Mouse (Mus musculus) stomach, embryonic 14.5 days (tissue): ENCODE results near the gene Lamtor2. TPM values are rescaled to one million over a fixed set of nuclear protein-coding genes. Genes with fewer than 3 reads are reported as not detected.

Experiments used
- ATAC-seq: fragments of 200-750 bp; cut with Nextera tagmentation; 2 replicates; pipeline ENCODE4 v1.8.0; 2017; ENCODE audit warnings: low read depth, moderate TSS enrichment; ENCODE audit not compliant: insufficient number of reproducible peaks, insufficient read depth, low FRiP score
- H3K27ac ChIP-seq: fragments of 300-500 bp; sonication (generic); 2 replicates; pipeline ENCODE4 v1.5.1; 2014; ENCODE audit warnings: mild to moderate bottlenecking, low read length, moderate library complexity, mixed read lengths
- H3K27me3 ChIP-seq: fragments of 300-500 bp; sonication (generic); 2 replicates; pipeline ENCODE4 v1.6.1; 2014; ENCODE audit warnings: low read length, control low read depth, mixed read lengths; ENCODE audit not compliant: control insufficient read depth, insufficient read depth
- H3K36me3 ChIP-seq: fragments of 300-500 bp; sonication (generic); 2 replicates; pipeline ENCODE4 v1.6.1; 2014; ENCODE audit warnings: mild to moderate bottlenecking, control low read depth, low read length, moderate library complexity, mixed read lengths; ENCODE audit not compliant: control insufficient read depth, insufficient read depth
- H3K4me1 ChIP-seq: fragments of 300-500 bp; sonication (generic); 2 replicates; pipeline ENCODE4 v1.6.1; 2014; ENCODE audit warnings: low read length, control low read depth, mixed read lengths; ENCODE audit not compliant: control insufficient read depth, insufficient read depth
- H3K4me2 ChIP-seq: fragments of 300-500 bp; sonication (generic); replicated peaks from 2 replicates; pipeline ENCODE4 v1.6.1; 2014; ENCODE audit warnings: low read depth, low read length, control low read depth
- H3K4me3 ChIP-seq: fragments of 300-500 bp; sonication (generic); 2 replicates; pipeline ENCODE4 v1.5.1; 2014; ENCODE audit warnings: low read depth, low read length, control low read depth
- H3K9ac ChIP-seq: fragments of 300-500 bp; sonication (generic); replicated peaks from 2 replicates; pipeline ENCODE4 v1.6.1; 2014; ENCODE audit warnings: low read depth, mild to moderate bottlenecking, control low read depth, low read length, moderate library complexity, mixed read lengths
- H3K9me3 ChIP-seq: fragments of 300-500 bp; sonication (generic); 2 replicates; pipeline ENCODE4 v1.6.1; 2016; ENCODE audit warnings: low read depth, low read length, control low read depth; ENCODE audit not compliant: control insufficient read depth
- WGBS: fragments of 180-500 bp; shearing (Covaris S2); extraction: QIAGEN DNeasy Blood & Tissue Kit; methylation state at CpG from one replicate; pipeline ENCODE4 v1.1.7; 2014; 5-methylcytosine and 5-hydroxymethylcytosine counted together
- polyA plus RNA-seq: library from polyadenylated mRNA; unstranded; fragments of >200 nt; fragmentation: Nextera tagmentation; extraction: Ambion mirVana; gene quantifications from 2 replicates; pipeline ENCODE4 v1.2.1, GENCODE M21; 2014

Gene Lamtor2
- polyA plus RNA-seq, 1 experiment from 2014 or later = 84.8 TPM

DNA sequence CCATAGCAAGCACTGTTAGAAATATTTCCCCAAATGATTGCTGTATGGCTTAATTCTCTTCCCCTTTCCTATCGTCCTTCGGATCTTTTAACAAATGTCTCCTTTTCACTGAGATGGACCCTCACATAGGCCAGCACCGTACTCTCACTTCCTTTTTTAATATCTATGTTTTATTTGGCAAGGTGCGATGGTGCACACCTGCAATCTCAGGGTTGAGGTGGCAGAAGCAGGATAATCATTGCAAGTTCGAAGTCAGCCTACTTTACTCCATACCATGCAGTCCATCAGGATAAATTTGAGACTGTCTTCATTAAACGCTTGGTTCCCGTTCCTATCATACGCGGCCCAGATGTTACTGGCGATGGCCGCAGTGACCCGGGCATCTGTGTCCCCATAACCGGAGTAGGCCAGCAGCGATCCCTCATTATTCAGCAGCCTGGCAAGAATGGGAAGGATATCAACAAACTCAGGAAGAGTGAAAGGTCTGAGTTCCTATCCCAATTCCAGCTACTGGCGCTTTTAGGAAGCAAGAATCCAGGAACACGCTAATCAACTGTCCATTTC, 710 bp downstream of the Lamtor2 start:
- Histone ChIP-seq H3K36me3 (peaks cover 16% of the 10 kb centered on the region), H3K9me3 (no peaks in the 10 kb centered on the region), H3K4me2 (peak overlapping the region; percentile 78), H3K27me3 (no peaks in the 10 kb centered on the region), H3K4me3 (peak overlapping the region; percentile 92), H3K9ac (peak overlapping the region; percentile 7), H3K27ac (peak overlapping the region; percentile 80; the same call in 1 of the 2 replicates), H3K4me1 (peaks cover 21% of the 10 kb centered on the region)
- WGBS = 22% methylated on average over 16 of the region's 16 CpGs
- no peak for ATAC-seq

DNA sequence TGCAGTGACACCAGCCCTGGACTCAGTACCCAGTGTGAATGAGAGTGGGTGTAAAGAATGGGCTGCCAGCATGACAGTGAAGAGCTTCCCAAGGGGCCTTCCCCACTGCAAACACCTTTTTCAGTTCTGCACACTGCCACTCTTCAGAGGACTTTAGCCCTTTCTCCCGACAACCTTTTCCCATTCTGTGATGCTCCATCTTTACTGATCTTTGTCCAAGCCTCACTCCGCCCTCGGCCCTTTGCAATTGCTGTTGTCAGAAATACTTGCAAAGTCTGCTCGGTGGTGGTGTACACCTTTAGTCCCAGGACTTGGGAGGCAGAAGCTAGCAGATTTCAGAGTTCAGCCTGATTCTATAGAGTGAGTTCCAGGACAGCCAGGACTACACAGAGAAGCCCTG, 1.3 kb downstream of the Lamtor2 start:
- Histone ChIP-seq H3K27me3 (no peaks in the 10 kb centered on the region), H3K9ac (0 out of 2 replicates have a peak overlapping the region, but pooled peaks have one; percentile 7), H3K4me1 (peaks cover 24% of the 10 kb centered on the region), H3K4me2 (peak overlapping the region; percentile 78), H3K9me3 (no peaks in the 10 kb centered on the region), H3K27ac (no peak overlapping the region), H3K4me3 (peak overlapping the region; percentile 92; the same call in 1 of the 2 replicates), H3K36me3 (peaks cover 10% of the 10 kb centered on the region)
- ATAC-seq = no peak
- 83% methylated on average over 4 of the region's 4 CpGs for WGBS

DNA sequence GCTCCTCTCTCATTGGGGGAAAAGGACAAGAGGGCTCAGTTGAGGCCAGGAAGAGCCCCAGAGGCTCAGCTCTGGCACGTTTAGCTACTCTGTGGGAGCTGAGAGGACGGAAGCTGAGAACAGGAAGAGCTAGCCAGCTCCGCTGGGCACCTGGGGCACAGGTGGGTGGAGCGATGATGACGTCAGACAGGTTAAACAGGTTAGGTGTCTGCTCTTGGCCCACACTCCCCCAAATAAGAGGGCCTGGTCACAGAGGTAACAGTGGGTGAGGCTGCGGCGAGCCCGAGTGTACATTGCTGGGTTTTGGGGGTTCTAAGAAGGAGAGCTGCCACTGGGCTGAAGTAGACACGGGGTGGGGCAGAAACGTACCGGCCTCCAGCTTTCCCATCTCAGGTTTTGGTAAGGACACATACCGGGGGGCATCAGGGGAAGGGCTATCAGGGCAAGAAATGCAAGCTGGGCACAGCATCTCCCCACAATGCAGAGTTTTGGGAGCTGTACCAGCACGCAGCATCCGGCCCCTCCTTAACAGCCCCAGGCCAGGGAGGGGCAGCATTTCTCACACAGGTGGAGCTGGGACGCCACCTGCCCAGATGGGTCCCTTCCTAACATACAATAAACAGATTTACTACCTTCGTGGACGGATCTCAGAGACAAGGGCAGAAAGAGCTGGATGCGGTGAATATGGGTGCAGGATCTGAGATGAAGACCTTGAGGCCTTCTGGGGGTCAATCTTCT, 4.5 kb downstream of the Lamtor2 start, which contains the start of gene Rab25:
Rab25 (minus strand) TSS at position 121 of the 738 bp plus-strand sequence.
- Histone ChIP-seq H3K27me3 (no peaks in the 10 kb centered on the region), H3K4me1 (peaks cover 13% of the 10 kb centered on the region; the same call in 1 of the 2 replicates), H3K4me2 (peak within 1 kb of the TSS; percentile 35), H3K27ac (peak within 1 kb of the TSS; percentile 61), H3K4me3 (peak within 1 kb of the TSS; percentile 21), H3K9ac (peak within 1 kb of the TSS; percentile 18; the same call in 1 of the 2 replicates), H3K36me3 (no peaks in the 10 kb centered on the region), H3K9me3 (no peaks in the 10 kb centered on the region)
- no peak for ATAC-seq
- WGBS = 35% methylated on average over 18 of the region's 18 CpGs

DNA sequence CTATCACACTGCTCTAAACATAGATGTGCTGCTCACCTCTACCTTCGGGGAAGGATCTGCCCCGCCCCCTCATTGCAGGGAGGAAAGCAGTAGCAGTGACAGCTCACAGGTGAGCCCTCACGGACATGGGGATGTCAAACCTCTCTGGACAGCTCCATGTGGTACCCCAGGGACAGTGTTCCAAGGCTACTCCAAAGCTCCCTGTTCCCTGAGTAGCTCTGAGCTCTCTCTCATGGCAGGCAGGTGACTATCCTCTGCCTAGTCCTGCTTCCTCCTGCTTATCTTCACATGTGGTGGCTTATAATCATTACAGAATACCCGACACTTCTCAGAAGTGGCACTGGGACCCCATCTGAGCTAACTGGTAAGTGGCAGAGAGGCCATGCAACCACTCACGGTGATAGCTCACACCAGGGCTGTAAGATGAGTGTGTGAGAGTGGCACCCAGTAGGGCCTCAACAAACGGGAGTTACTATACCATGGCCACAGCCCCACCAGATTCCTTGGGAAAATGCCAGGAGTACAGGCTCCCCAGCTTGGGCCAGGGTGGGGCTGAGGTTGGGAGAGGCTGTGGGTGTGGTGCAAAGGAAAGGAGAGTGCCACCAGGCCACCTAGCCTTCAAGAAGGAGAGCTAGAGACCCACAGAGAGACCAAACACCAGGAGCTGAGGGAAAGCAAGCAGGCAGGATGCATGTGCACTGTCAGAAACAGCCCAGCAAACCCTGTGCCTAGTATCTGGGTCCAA, 6.0 kb downstream of the Lamtor2 start:
- WGBS = 62% methylated on average over 6 of the region's 6 CpGs
- Histone ChIP-seq H3K4me3 (no peak overlapping the region), H3K9ac (no peak overlapping the region), H3K9me3 (no peaks in the 10 kb centered on the region), H3K27ac (no peak overlapping the region), H3K36me3 (no peaks in the 10 kb centered on the region; the same call in 1 of the 2 replicates), H3K4me1 (peaks cover 10% of the 10 kb centered on the region; the same call in 1 of the 2 replicates), H3K4me2 (no peak overlapping the region), H3K27me3 (no peaks in the 10 kb centered on the region)
- no peak for ATAC-seq

DNA sequence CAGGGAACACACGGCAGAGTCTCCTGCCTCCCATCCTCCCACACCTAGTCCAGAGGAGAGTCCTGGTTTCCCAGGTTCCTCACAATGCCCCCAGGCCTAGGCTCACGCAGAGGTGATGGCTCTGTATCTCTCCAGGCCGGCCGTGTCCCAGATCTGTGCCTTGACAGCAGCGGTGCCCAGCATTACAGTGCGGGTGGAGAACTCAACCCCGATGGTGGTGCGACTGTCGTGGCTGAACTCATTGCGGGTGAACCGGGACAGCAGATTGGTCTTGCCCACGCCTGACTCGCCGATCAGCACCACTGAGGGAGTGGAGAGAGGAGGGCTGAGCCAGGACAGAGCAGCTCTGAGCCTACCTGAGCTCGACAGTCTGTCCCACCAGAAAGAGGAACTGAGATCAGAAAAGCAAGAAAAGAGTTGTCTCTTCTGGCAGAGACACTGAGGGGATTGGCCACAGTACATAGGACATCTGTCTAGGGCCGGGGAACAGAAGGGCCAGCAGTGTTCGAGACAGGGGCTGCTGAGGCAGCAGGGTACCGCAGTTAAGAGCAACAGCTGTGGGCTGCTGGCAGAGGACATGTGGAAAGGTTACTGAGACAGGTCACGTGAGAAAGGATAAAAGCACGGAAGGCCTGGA, 7.8 kb downstream of the Lamtor2 start:
- WGBS = 63% methylated on average over 20 of the region's 20 CpGs
- Histone ChIP-seq H3K4me1 (0 out of 2 replicates have a peak, but pooled peaks cover 6% of the 10 kb centered on the region), H3K36me3 (peaks cover 4% of the 10 kb centered on the region; the same call in 1 of the 2 replicates), H3K9ac (0 out of 2 replicates have a peak overlapping the region, but pooled peaks have one; percentile 1), H3K4me2 (no peak overlapping the region), H3K27me3 (no peaks in the 10 kb centered on the region), H3K9me3 (no peaks in the 10 kb centered on the region), H3K4me3 (no peak overlapping the region), H3K27ac (no peak overlapping the region)
- ATAC-seq = no peak

DNA sequence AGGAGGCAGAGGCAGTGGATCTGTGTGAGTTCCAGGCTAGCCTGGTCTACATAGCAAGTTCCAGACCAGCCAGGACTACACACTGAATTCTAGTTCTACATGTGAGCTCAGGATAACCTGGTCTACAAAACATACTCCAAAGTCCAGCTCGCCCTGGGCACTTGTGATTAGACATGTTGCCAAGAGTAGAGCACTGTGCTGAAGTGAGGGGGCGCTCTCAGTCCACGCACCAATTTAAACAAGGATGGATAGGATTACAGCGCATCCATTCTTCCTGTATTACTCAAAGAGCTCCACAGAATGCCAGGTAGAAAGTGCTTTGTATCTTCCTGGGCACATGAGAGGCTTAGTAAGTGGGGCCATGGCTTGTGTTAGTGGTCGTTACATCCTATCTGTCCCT, 8.4 kb downstream of the Lamtor2 start:
- Histone ChIP-seq H3K27ac (no peak overlapping the region), H3K4me2 (no peak overlapping the region), H3K36me3 (peaks cover 8% of the 10 kb centered on the region; the same call in 1 of the 2 replicates), H3K4me3 (no peak overlapping the region), H3K9me3 (no peaks in the 10 kb centered on the region), H3K27me3 (no peaks in the 10 kb centered on the region), H3K9ac (no peak overlapping the region), H3K4me1 (0 out of 2 replicates have a peak, but pooled peaks cover 6% of the 10 kb centered on the region)
- WGBS = 37% methylated on average over 5 of the region's 5 CpGs
- no peak for ATAC-seq

DNA sequence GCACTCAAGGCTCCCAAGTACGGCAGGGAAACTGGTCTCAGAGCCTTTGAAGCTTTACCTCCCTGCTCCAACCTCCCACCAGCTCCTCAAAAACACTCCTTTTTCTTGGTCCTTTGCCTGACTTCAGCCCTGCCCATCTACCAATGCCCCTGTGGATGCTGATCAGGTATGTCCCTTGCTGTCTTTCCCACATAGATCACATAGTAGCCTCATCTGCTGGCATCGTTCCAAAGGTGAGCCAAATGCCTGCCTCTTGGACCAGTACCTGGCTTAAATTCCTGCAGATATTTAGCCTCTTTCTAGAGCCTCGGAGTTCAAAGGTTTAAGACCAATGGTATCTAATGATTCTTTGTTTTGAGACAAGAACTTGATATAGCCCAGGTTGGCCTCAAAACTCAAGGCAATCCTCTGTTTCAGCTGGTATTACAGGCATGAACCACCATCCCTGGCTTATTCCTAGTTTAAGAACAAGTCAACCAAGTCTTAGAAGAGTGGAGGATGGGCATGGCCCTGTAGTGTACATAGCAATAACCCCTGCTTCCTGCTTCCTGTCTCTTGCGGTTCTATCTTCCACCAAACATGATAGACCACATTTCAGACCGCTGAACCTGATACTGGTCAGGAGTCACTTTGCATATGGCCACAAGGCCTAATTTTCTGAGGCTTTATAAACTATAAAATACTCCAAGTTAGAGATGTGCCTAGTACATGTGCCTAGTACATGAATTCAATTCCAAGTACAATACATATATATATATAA, 9.0 kb downstream of the Lamtor2 start:
- WGBS = 69% methylated on average over 5 of the region's 5 CpGs
- no peak overlapping the region for H3K9ac ChIP-seq
- no peak overlapping the region for H3K4me3 ChIP-seq
- no peaks in the 10 kb centered on the region for H3K9me3 ChIP-seq
- no peak for ATAC-seq
- H3K36me3 ChIP-seq = peaks cover 8% of the 10 kb centered on the region; the same call in 1 of the 2 replicates
- no peaks in the 10 kb centered on the region for H3K27me3 ChIP-seq
- H3K4me2 ChIP-seq = no peak overlapping the region
- H3K4me1 ChIP-seq = peaks cover 10% of the 10 kb centered on the region; the same call in 1 of the 2 replicates
- no peak overlapping the region for H3K27ac ChIP-seq
